Mouse (Mus musculus) brain, embryonic 14.5 days (tissue): ENCODE results near the gene Fpr1. TPM values are rescaled to one million over a fixed set of nuclear protein-coding genes. Genes with fewer than 3 reads are reported as not detected.
"Not testable (repeated sequence)": the region's sequence is repeated elsewhere in the genome, so short reads cannot be mapped to it uniquely, and the experiment has no call there.

Experiments used
- DNase-seq: peaks from one replicate; pipeline ENCODE4 v3.0.0-alpha.2; 2011; ENCODE audit warnings: low read depth
- CTCF ChIP-seq: fragments of 200-500 bp; IDR thresholded peaks from 2 replicates; pipeline ENCODE4 v1.5.1; 2012; ENCODE audit warnings: inconsistent platforms, mild to moderate bottlenecking, moderate library complexity, borderline replicate concordance; ENCODE audit not compliant: insufficient read depth, insufficient read length; ENCODE audit errors: extremely low read depth
- POLR2A ChIP-seq: fragments of 200-500 bp; IDR thresholded peaks from 2 replicates; pipeline ENCODE4 v1.6.1; 2012; ENCODE audit warnings: mild to moderate bottlenecking, inconsistent platforms, borderline replicate concordance; ENCODE audit not compliant: poor library complexity, insufficient read depth, insufficient read length, severe bottlenecking; ENCODE audit errors: extremely low read depth
- polyA plus RNA-seq: library from polyadenylated mRNA; depleted of rRNA; stranded (reverse); fragments of >200 nt; gene quantifications from 2 replicates; pipeline ENCODE4 v1.2.3, GENCODE M21; 2012; rRNA removed

Gene Fpr1
- polyA plus RNA-seq: 0.05 TPM in 1 of 2 replicates, not detected in the other

DNA sequence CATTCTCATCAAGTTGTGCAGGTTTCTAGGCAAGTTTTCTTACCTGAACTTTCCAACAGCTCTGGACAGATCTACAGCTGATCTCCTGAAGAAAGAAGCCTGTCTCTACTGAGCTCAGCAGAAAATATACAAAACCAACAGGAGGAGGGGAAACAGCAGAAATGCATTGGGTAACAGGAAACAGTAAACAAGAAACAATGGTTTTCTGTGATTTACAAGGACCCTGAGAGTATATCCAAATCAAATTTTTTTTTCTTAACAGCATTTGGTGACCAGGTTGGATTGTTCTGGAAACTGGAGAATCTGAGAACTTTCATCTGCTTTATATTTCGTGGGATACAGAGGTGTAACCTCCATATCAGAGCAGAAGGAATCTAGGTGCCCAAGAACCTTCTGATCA lies at the start of gene Fpr1:
Fpr1 (minus strand) TSS at position 101 of the 400 bp plus-strand sequence.
- TF ChIP-seq POLR2A (no peak), CTCF (no peak)
- DNase-seq: no peak

DNA sequence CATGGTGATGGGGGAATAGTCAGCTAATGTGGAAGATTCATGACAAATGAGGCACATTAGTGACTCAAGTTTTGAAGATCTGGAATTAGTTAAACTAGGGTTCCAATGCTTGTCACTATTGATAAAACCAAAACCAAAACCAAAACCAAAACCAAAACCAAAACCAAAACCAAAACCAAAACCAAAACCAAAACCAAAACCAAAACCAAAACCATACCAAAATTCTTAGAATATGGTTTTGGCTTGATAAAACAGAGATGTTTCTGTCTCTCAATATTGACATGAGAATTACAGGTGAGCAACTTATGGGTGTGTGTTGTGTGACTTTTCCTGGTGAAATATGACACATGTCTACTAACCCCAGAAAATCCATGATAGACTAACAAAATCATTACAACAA lies 34.0 kb upstream of the Fpr1 start:
- TF ChIP-seq POLR2A (no peak), CTCF (no peak)
- DNase-seq: no peak

DNA sequence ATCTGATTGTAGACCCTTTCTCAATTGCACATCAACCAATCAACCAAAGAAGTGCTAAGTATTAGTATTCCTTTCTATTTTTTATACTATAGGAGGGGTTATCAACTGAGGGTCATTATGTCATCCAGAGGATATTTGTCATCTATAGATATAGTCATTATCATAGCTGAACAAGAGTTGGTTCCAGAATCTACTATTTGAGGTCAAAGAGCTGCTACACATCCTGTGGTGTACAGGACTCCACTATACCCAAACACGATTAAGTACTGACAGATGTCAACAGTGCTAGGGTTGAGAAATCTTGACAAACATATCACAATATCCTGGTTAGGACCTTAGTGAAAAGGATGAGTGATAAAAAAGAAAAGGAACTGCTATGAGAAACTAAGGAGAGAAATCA lies 33.6 kb upstream of the Fpr1 start:
- no peak for DNase-seq
- TF ChIP-seq POLR2A: no peak

DNA sequence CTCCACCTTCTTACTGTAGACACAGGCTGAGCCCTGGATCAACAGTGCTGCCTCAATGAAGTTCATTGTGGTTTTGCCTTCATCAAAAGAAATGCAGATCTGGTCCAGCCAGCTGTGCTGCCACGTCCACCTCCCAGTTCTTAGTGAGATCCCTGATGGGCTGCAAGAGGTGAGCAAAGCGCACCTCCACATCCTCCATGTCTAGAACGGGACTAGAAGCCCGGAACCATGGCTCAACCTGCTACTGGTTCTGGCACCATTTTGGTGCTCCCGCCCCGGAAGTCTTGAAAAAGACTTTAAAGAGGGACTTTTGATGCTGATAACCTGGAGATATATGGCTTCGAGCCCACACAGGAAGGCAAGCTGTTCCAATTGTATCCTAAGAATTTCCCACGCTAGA lies 28.9 kb upstream of the Fpr1 start:
- not testable (repeated sequence) for DNase-seq

DNA sequence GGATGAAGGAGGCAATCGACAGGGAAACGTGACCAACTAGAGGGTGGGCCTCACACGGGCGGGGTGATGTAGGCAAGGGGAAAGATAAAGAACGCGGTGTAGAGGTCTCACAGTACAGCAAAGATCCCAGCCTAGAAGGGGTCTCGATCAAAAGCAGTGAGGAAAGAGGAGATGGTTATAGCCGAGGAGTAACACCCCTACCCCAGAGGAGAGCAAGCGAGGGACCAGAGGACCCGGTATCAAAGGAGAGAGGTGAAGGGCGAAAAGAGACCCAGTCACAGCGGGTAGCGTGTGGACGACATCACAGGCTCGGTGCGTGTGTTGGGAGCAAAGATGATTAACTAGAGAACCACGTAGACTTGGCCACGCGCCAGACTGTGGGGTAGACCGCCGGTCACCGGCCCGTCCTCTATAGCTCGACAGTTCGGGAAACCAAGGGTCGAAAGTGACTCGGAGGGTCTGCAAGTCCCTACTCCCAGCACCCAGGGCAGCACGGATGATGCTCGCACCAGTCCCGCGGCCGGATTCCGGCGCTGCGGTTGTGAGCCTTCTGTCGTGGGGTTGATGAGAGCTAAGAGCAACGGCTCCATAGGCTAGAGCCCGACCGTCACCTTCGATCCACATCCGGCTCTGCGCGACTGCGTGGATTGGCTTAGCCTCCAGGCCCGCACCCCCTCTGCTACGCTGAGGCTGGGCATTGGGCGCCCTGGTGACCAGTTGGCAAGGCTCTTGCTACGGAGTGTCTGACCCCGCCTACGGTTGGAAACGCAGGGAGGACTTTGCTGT lies 26.1 kb upstream of the Fpr1 start:
- peak; percentile 95 for DNase-seq
- TF ChIP-seq POLR2A (peak; percentile 31; the same call in 1 of the 2 replicates), CTCF (no peak)

DNA sequence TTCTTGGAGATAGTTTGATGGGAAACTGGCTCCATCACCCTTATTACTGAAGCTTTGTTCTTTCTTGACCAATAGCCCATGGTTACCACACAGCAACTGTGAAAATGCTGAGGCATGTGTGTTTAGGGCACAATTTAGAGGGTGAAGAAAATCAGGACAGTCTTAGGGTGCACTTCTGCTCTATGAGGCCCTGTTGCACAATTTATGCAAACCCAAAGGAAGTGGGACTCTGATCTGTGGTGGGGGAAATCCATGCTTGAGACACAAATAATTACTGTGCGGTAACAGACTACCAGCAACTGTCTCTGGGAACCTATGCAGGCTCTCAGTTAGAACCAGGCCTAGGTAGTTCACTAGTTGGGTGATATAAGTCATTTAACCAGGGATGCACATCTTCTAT lies 17.0 kb upstream of the Fpr1 start:
- DNase-seq: no peak
- TF ChIP-seq POLR2A (no peak), CTCF (no peak)

DNA sequence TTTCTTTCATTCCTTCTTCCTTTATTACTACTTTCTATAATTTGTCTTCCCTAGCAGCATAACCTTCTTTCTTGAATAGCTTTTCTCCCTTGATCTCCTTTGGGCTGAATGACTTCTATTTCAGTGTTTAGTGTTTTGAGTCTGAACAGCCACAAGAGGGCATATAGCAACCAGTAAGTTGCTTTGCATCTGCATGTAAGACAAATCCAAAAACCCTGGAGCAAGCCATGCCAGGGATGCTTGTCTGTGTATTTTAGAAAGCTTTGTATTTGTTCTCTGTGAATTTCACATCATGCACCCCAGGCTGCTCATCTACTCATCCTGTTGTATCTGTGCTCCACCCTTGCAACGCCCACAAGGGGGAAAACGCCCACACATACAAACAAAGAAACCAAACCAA lies 15.5 kb upstream of the Fpr1 start:
- DNase-seq: peak; percentile 73
- TF ChIP-seq POLR2A: no peak
- TF ChIP-seq CTCF: peak; percentile 39; the same call in 1 of the 2 replicates

DNA sequence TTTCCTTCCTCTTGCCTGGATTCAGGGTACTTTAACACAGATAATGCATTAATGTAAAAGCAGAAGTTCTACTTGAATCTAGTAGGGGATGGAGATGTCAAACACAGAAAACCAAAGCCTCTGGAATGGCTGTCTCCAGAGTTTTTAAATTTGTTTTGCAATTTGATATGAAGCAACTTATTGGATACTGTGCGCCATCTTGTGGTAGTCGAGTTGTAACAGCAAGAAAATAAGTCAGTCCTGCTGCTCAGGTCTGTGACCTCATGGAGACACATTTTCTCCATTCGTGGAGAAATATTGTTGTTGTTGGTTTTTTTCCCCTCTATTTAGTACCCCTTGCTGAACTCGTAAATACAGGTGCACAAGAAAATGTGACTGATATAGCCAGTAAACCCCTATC lies 12.3 kb upstream of the Fpr1 start:
- DNase-seq: peak; percentile 87
- TF ChIP-seq POLR2A (no peak), CTCF (peak; percentile 64; the same call in 1 of the 2 replicates)

DNA sequence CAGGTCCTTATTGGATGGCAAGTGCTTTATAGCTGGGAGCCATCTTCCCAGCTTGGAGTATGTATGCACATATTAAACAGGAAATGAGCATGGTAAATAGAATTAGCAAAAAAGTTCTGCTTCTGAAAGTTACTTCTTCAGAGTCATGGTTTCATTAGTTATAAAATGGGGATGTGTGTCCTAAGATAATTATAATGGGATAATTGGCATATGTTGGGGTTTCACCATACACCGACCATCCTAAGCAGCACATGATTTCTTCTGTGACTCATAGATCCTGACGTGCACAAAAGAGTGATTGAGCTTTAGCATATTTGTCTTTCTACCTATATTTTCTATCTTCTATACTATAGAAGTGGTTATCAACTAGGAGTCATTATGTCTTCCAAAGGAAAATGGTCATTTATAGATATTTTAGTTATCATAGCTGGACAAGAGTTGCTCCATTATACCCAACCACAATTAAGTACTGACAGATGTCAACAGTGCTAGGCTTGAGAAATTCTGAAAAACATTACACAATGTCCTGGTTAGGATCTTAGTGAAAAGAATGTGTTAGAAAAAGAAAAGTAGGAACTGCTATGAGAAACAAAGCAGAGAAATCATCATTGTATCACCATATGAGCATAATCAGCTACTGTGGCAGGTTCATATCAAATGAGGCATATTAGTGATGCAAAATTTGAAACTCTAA lies 6.1 kb upstream of the Fpr1 start:
- TF ChIP-seq POLR2A (no peak), CTCF (no peak)

DNA sequence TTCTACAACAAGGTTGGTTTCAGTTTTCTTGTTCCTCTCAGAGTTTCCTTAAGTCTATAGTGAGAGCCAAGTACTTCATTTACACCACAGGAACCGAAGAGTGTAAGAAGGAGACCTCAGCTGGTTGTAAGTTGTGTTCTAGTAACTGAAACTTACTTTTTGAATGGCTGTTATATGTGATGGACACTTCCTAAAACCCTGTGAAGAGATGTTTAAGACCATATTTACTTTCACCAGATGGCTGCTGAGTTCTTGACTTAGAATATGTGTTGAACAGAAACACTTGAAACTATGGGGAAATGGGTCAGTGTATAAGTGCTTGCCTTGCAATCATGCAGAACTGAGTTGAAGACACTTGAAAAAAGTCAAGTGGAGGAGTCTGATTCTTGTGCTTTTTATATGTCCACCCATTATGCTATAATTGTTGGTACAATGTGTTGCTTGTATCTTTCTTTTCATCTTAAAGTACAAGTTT lies 4.1 kb upstream of the Fpr1 start, which contains the start of the genes Fpr2 and Fpr3:
Fpr2 (plus strand) TSS at position 51 of the 475 bp plus-strand sequence.
Fpr3 (plus strand) TSS at position 79 of the 475 bp plus-strand sequence.
- no peak for DNase-seq
- TF ChIP-seq CTCF (no peak), POLR2A (no peak)

More for the DNA sequence above, 6.1 kb upstream of the Fpr1 start:
- DNase-seq: no peak

DNA sequence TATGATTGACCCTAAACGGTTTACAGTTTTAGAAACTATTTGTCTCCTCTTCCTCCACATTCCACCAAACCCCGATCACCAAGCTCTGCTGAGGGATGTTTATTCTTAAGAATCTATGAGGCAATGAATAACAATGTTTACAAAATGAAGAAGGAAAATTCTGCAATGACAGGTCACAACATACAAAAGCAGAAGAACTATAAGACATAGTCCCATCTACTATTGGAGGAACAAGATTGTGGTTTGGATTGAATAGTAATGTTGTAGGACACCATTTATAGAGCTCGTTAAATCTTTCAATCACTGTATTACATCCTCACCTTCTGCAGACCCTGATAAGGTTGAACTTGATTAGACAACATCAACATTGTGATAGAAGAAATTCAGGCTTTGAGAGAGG lies 1.1 kb downstream of the Fpr1 start:
- DNase-seq: no peak
- TF ChIP-seq CTCF: no peak
- TF ChIP-seq POLR2A: no peak

DNA sequence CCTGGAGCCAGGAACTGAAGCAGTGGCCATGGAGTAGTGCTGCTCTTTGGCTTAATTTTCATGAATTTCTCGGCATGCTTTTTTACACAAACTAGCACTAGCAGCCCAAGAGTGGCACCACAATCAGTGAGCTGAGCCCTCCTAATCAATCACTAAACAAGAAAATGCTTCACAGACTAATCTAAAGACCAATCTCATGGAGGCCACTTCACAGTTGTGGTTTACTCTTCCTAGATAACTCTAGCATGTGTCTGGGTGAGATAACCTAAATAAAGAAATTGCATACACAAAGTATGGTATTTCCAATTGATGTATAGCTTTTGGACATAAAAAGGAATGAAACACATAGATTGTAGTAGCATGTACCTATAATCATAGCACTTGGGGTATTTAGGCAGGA lies 4.4 kb downstream of the Fpr1 start:
- TF ChIP-seq CTCF: no peak
- TF ChIP-seq POLR2A: no peak

DNA sequence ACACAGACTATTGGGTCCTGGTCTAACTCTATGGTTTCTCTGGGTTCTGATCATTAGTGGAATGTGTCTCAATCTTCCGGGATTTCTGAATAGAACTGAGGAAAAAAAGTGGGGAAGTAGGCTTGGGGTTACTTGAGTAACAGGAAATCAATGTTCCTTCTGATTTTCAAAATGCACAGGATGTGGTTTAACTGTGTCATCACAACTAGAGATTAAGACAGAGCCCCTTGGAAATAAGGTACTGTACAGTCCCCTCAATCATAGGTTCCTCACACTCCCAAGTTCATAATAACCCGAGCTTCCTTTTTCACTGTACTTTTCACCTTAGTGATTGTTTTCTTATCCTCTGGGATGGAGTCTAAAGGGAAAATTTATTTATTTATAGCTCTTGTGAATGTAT lies 12.0 kb downstream of the Fpr1 start:
- DNase-seq: no peak
- TF ChIP-seq POLR2A (no peak), CTCF (no peak)

More for the DNA sequence above, 4.4 kb downstream of the Fpr1 start:
- DNase-seq: no peak
